Mouse (Mus musculus) lung, postnatal 0 days (tissue): ENCODE results near the gene Bcam. TPM values are rescaled to one million over a fixed set of nuclear protein-coding genes. Genes with fewer than 3 reads are reported as not detected.

Experiments
- ATAC-seq: fragments of 200-750 bp; cut with Nextera tagmentation; 2 replicates; pipeline ENCODE4 v1.8.0; 2017; ENCODE audit warnings: moderate library complexity
- DNase-seq: peaks from one replicate; pipeline ENCODE4 v3.0.0-alpha.2; 2016; ENCODE audit warnings: low spot score
- H3K27ac ChIP-seq: fragments of 300-500 bp; sonication (generic); 2 replicates; pipeline ENCODE4 v1.5.1; 2014; ENCODE audit warnings: antibody characterized with exemption, mild to moderate bottlenecking, low read length, mixed read lengths
- H3K27me3 ChIP-seq: fragments of 300-500 bp; sonication (generic); replicated peaks from 2 replicates; pipeline ENCODE4 v1.6.1; 2014; ENCODE audit warnings: low read length, mixed read lengths; ENCODE audit not compliant: insufficient read depth
- H3K36me3 ChIP-seq: fragments of 300-500 bp; sonication (generic); 2 replicates; pipeline ENCODE4 v1.6.1; 2014; ENCODE audit warnings: low read length, mixed read lengths; ENCODE audit not compliant: insufficient read depth
- H3K4me1 ChIP-seq: fragments of 300-500 bp; sonication (generic); 2 replicates; pipeline ENCODE4 v1.6.1; 2014; ENCODE audit warnings: antibody characterized with exemption, low read depth, low read length, mixed read lengths; ENCODE audit not compliant: insufficient read depth
- H3K4me2 ChIP-seq: fragments of 300-500 bp; sonication (generic); replicated peaks from 2 replicates; pipeline ENCODE4 v1.6.1; 2014; ENCODE audit warnings: low read depth, mild to moderate bottlenecking, low read length, moderate library complexity, mixed read lengths
- H3K4me3 ChIP-seq: fragments of 300-500 bp; sonication (generic); 2 replicates; pipeline ENCODE4 v1.5.1; 2014; ENCODE audit warnings: low read depth, low read length
- H3K9ac ChIP-seq: fragments of 300-500 bp; sonication (generic); replicated peaks from 2 replicates; pipeline ENCODE4 v1.6.1; 2014; ENCODE audit warnings: low read depth, mild to moderate bottlenecking
- H3K9me3 ChIP-seq: fragments of 300-500 bp; sonication (generic); 2 replicates; pipeline ENCODE4 v1.6.1; 2016; ENCODE audit warnings: low read length, mixed read lengths
- CTCF ChIP-seq: IDR thresholded peaks from 2 replicates; pipeline ENCODE4 v1.5.1; 2016; ENCODE audit warnings: antibody characterized with exemption, mild to moderate bottlenecking
- EP300 ChIP-seq: IDR thresholded peaks from 2 replicates; pipeline ENCODE4 v1.6.1; 2016; ENCODE audit warnings: antibody characterized with exemption, mild to moderate bottlenecking, control low read depth
- WGBS: fragments of 180-500 bp; shearing (Covaris S2); extraction: QIAGEN DNeasy Blood & Tissue Kit; methylation state at CpG from one replicate; pipeline ENCODE4 v1.1.7; 2014; 5-methylcytosine and 5-hydroxymethylcytosine counted together
- polyA plus RNA-seq: library from polyadenylated mRNA; unstranded; fragments of >200 nt; fragmentation: Nextera tagmentation; extraction: Ambion mirVana; gene quantifications from 2 replicates; pipeline ENCODE4 v1.2.1, GENCODE M21; 2015

Gene Bcam
- polyA plus RNA-seq, 1 experiment from 2014 or later, result 477 TPM

GRCm38 (mm10) chr7:19748219-19749195 lies 22.3 kb downstream of the Bcam start:
- Histone ChIP-seq H3K4me2 (peak overlapping the region; percentile 81), H3K27ac (peak overlapping the region; percentile 96), H3K36me3 (no peaks in the 10 kb centered on the region), H3K9me3 (no peaks in the 10 kb centered on the region), H3K9ac (peak overlapping the region; percentile 93), H3K27me3 (no peaks in the 10 kb centered on the region), H3K4me3 (peak overlapping the region; percentile 92), H3K4me1 (peaks cover 18% of the 10 kb centered on the region; the same call in 1 of the 2 replicates)
- 1% methylated on average over 32 of the region's 32 CpGs for WGBS
- ATAC-seq (no peak), DNase-seq (peak; percentile 52)
- TF ChIP-seq CTCF, result no peak
- no peak; the same call in 1 of the 2 replicates for TF ChIP-seq EP300

GRCm38 (mm10) chr7:19747420-19748218 lies 23.2 kb downstream of the Bcam start:
- H3K27me3 ChIP-seq, result no peaks in the 10 kb centered on the region
- H3K9ac ChIP-seq, result peak overlapping the region; percentile 93; the same call in 1 of the 2 replicates
- TF ChIP-seq CTCF (no peak), EP300 (peak; percentile 50; the same call in 1 of the 2 replicates)
- H3K4me1 ChIP-seq, result peaks cover 18% of the 10 kb centered on the region; the same call in 1 of the 2 replicates
- WGBS, result 5% methylated on average over 25 of the region's 25 CpGs
- H3K9me3 ChIP-seq, result no peaks in the 10 kb centered on the region
- no peaks in the 10 kb centered on the region for H3K36me3 ChIP-seq
- ATAC-seq (peak; percentile 40), DNase-seq (peak; percentile 93)
- H3K4me3 ChIP-seq, result peak overlapping the region; percentile 92
- H3K4me2 ChIP-seq, result peak overlapping the region; percentile 81
- H3K27ac ChIP-seq, result peak overlapping the region; percentile 96

GRCm38 (mm10) chr7:19746426-19747201 lies 24.2 kb downstream of the Bcam start:
- WGBS, result 14% methylated on average over 6 of the region's 6 CpGs
- DNase-seq (peak; percentile 47), ATAC-seq (no peak)
- TF ChIP-seq CTCF (no peak), EP300 (no peak)
- no peak overlapping the region for H3K9ac ChIP-seq
- H3K27me3 ChIP-seq, result no peaks in the 10 kb centered on the region
- H3K36me3 ChIP-seq, result no peaks in the 10 kb centered on the region
- no peaks in the 10 kb centered on the region for H3K9me3 ChIP-seq
- peak overlapping the region; percentile 96; the same call in 1 of the 2 replicates for H3K27ac ChIP-seq
- peaks cover 24% of the 10 kb centered on the region; the same call in 1 of the 2 replicates for H3K4me1 ChIP-seq
- no peak overlapping the region for H3K4me3 ChIP-seq
- H3K4me2 ChIP-seq, result peak overlapping the region; percentile 81

GRCm38 (mm10) chr7:19745971-19746370 lies 24.8 kb downstream of the Bcam start:
- H3K4me2 ChIP-seq, result no peak overlapping the region
- ATAC-seq (no peak), DNase-seq (no peak)
- H3K9me3 ChIP-seq, result no peaks in the 10 kb centered on the region
- H3K27me3 ChIP-seq, result no peaks in the 10 kb centered on the region
- no peak overlapping the region for H3K4me3 ChIP-seq
- no peaks in the 10 kb centered on the region for H3K36me3 ChIP-seq
- no peak for TF ChIP-seq CTCF
- TF ChIP-seq EP300, result no peak
- peaks cover 24% of the 10 kb centered on the region; the same call in 1 of the 2 replicates for H3K4me1 ChIP-seq
- WGBS, result 74% methylated on average over 8 of the region's 10 CpGs
- no peak overlapping the region for H3K9ac ChIP-seq
- H3K27ac ChIP-seq, result no peak overlapping the region

GRCm38 (mm10) chr7:19744590-19745385 lies 26.0 kb downstream of the Bcam start:
- TF ChIP-seq EP300, result no peak
- no peaks in the 10 kb centered on the region for H3K36me3 ChIP-seq
- ATAC-seq, result no peak
- no peak overlapping the region for H3K9ac ChIP-seq
- peaks cover 21% of the 10 kb centered on the region; the same call in 1 of the 2 replicates for H3K4me1 ChIP-seq
- no peaks in the 10 kb centered on the region for H3K9me3 ChIP-seq
- DNase-seq, result peak; percentile 57
- WGBS, result 37% methylated on average over 14 of the region's 14 CpGs
- no peak overlapping the region for H3K4me2 ChIP-seq
- H3K4me3 ChIP-seq, result no peak overlapping the region
- no peaks in the 10 kb centered on the region for H3K27me3 ChIP-seq
- no peak overlapping the region for H3K27ac ChIP-seq
